Mouse (Mus musculus): Measurements from ENCODE around the gene 4933417A18Rik. TPM values are rescaled to one million over a fixed set of nuclear protein-coding genes. Genes with fewer than 3 reads are reported as not detected.

Gene 4933417A18Rik
- polyA plus RNA-seq, 1 experiment = not detected

DNA sequence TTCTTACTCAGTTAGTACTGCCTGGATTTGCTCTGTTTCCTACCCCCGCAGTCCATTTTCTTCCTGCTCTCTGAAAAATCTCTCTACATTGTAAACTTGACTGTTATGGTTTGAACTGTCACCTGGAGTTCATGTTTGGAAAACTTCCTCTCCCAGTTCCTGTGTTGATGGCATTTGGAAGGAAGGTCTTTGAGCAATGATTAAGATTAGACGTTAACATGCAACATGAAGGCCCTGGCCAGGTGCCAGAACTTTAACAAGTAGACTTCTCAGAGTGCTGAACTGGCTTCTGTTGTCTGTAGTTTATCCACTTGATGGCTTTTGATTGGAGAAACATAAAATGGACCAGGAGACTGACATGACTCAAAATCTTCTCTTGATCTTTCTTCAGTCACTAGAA is 71.7 kb downstream of the 4933417A18Rik start:
- peaks cover 7% of the 10 kb centered on the region for H3K4me1 ChIP-seq (ENCODE audit: control insufficient read depth, insufficient read depth, low read length)
- no peak overlapping the region for H3K27ac ChIP-seq (ENCODE audit: insufficient read depth, low read length)
- H3K4me3 ChIP-seq (ENCODE audit: insufficient read depth, low read length) = no peak overlapping the region
- TF ChIP-seq POLR2A (IDR thresholded peaks at IDR 0.05; ENCODE audit: low read depth, low read length) (no peak), CTCF (IDR thresholded peaks at IDR 0.05; ENCODE audit: borderline replicate concordance, insufficient read depth, low read length) (no peak)

Other genes with a start within 250 kb of the 4933417A18Rik start
- not detected in 2 replicates for gene Fam50b, start 189.6 kb upstream of the 4933417A18Rik start, polyA plus RNA-seq (2011; ENCODE audit: insufficient read length, low read depth, missing spikeins)
- gene Prpf4b, start 49.1 kb upstream of the 4933417A18Rik start, polyA plus RNA-seq (2011; ENCODE audit: insufficient read length, low read depth, missing spikeins) = 91.7 and 98.5 TPM in 2 replicates
- gene Fam217a, start 99 bp upstream of the 4933417A18Rik start, polyA plus RNA-seq (2011; ENCODE audit: insufficient read length, low read depth, missing spikeins) = not detected in 2 replicates
- not detected in 2 replicates for gene Eci3, start 39.4 kb downstream of the 4933417A18Rik start, polyA plus RNA-seq (2011; ENCODE audit: insufficient read length, low read depth, missing spikeins)
- 68.0 and 78.9 TPM in 2 replicates for gene Eci2, start 102.7 kb downstream of the 4933417A18Rik start, polyA plus RNA-seq (2011; ENCODE audit: insufficient read length, low read depth, missing spikeins)

Measured in embryonic fibroblast, embryonic 13.5 days (primary cell).